Comparison of ENCODE assay signal across 9 mouse cellular contexts in genomic region chr5:118002059-118002458, GRCm38 (mm10). TPM values are rescaled to one million over a fixed set of nuclear protein-coding genes. Genes with fewer than 3 reads are reported as not detected.
DNase-seq lines count a peak whose midpoint lies in the region; ATAC-seq and TF ChIP-seq lines count a peak whose summit lies in the region.
"Had no signal": no experiment of that assay in that cellular context is flagged by ENCODE, and none has a peak within 500 bp of the region (broad histone marks: within the 10 kb centered on the region; RNA-seq: fewer than 3 reads in every experiment).

No protein-coding gene starts in this region.

- peaks cover 11% of the 10 kb centered on the region for H3K4me1 ChIP-seq in heart, embryonic 11.5 days (ENCODE audit: control insufficient read depth, insufficient read depth, low read length)
- no peaks in the 10 kb centered on the region for H3K4me1 ChIP-seq in forebrain, embryonic 12.5 days
- H3K4me1 ChIP-seq in hindbrain, embryonic 12.5 days = no peaks in the 10 kb centered on the region; the same call in 1 of the 2 replicates
- H3K4me1 ChIP-seq in spleen, adult 2 months (ENCODE audit: control insufficient read depth, insufficient read depth, insufficient read length) = no peaks in the 10 kb centered on the region

- 44% methylated on average over 9 of the region's 9 CpGs for WGBS in heart, embryonic 11.5 days (ENCODE audit: insufficient replicate concordance)
- WGBS in forebrain, embryonic 12.5 days = 34% methylated on average over 9 of the region's 9 CpGs
- WGBS in hindbrain, embryonic 12.5 days = 36% methylated on average over 9 of the region's 9 CpGs
- WGBS in spleen, adult 2 months = 51% methylated on average over 9 of the region's 9 CpGs

- no peak overlapping the region for H3K4me3 ChIP-seq in heart, embryonic 11.5 days (ENCODE audit: low read depth, low read length)
- H3K4me3 ChIP-seq in forebrain, embryonic 12.5 days (replicated peaks) = no peak overlapping the region
- no peak overlapping the region for H3K4me3 ChIP-seq in hindbrain, embryonic 12.5 days
- no peak overlapping the region for H3K4me3 ChIP-seq in spleen, adult 2 months (ENCODE audit: extremely low read depth, insufficient read depth, insufficient read length)
- H3K4me3 ChIP-seq: limb, embryonic 15.5 days had no signal

- peak; percentile 96 for DNase-seq in heart, adult 11 months
- DNase-seq in c-Kit-positive CD71-positive TER-119-positive erythroid progenitor cells, embryonic 14.5 days (ENCODE audit: low spot score) = peak; percentile 21
- DNase-seq in left cerebral cortex, adult 18-20 months (ENCODE audit: low spot score in 2 of 2) = peak; percentile 72 to 77
- DNase-seq in mesoderm, embryonic 11.5 days (ENCODE audit: low read depth, low spot score) = peak; percentile 78
- DNase-seq in spleen, adult 2 months (ENCODE audit: low read depth in 1 of 2, low spot score in 2 of 2) = peak in 1 of 2 experiments; percentile 39

- no peak for ATAC-seq in heart, embryonic 11.5 days (replicated peaks; ENCODE audit: insufficient number of reproducible peaks, low FRiP score, low TSS enrichment)
- ATAC-seq in forebrain, embryonic 12.5 days (ENCODE audit: low FRiP score) = peak; percentile 67; the same call in 1 of the 2 replicates
- ATAC-seq in hindbrain, embryonic 12.5 days (ENCODE audit: low FRiP score) = peak; percentile 62

- H3K4me2 ChIP-seq in heart, embryonic 11.5 days = no peak overlapping the region
- H3K4me2 ChIP-seq in forebrain, embryonic 12.5 days = no peak overlapping the region
- no peak overlapping the region for H3K4me2 ChIP-seq in hindbrain, embryonic 12.5 days (replicated peaks)
- H3K4me2 ChIP-seq: limb, embryonic 15.5 days had no signal

- TF ChIP-seq CTCF in spleen, adult 2 months (IDR thresholded peaks at IDR 0.05; ENCODE audit: extremely low read depth, insufficient read depth, insufficient read length, insufficient replicate concordance) = peak; percentile 78; the same call in 1 of the 2 replicates

- peaks cover 34% of the 10 kb centered on the region for H3K36me3 ChIP-seq in heart, embryonic 11.5 days (ENCODE audit: control insufficient read depth, insufficient read depth, low read length)
- peaks cover 98% of the 10 kb centered on the region for H3K36me3 ChIP-seq in forebrain, embryonic 12.5 days (replicated peaks)
- peaks cover 92% of the 10 kb centered on the region for H3K36me3 ChIP-seq in hindbrain, embryonic 12.5 days
- peaks cover 38% of the 10 kb centered on the region for H3K36me3 ChIP-seq in spleen, adult 2 months (ENCODE audit: control insufficient read depth, insufficient read depth, low read length)

- H3K9me3 ChIP-seq in heart, embryonic 11.5 days (replicated peaks; ENCODE audit: control insufficient read depth, low read length) = no peaks in the 10 kb centered on the region
- no peaks in the 10 kb centered on the region for H3K9me3 ChIP-seq in forebrain, embryonic 12.5 days
- H3K9me3 ChIP-seq in hindbrain, embryonic 12.5 days (replicated peaks) = no peaks in the 10 kb centered on the region
- H3K9me3 ChIP-seq: limb, embryonic 15.5 days had no signal

- no peak overlapping the region for H3K9ac ChIP-seq in heart, embryonic 11.5 days (ENCODE audit: low read depth, low read length)
- no peak overlapping the region for H3K9ac ChIP-seq in forebrain, embryonic 12.5 days
- no peak overlapping the region for H3K9ac ChIP-seq in hindbrain, embryonic 12.5 days
- H3K9ac ChIP-seq: limb, embryonic 15.5 days had no signal

- no peak for TF ChIP-seq POLR2A in spleen, adult 2 months (IDR thresholded peaks at IDR 0.05; ENCODE audit: low read depth, low read length)

- H3K27me3 ChIP-seq in heart, embryonic 11.5 days (ENCODE audit: control insufficient read depth, insufficient read depth, low read length) = no peaks in the 10 kb centered on the region
- no peaks in the 10 kb centered on the region for H3K27me3 ChIP-seq in forebrain, embryonic 12.5 days
- no peaks in the 10 kb centered on the region for H3K27me3 ChIP-seq in hindbrain, embryonic 12.5 days
- H3K27me3 ChIP-seq in spleen, adult 2 months (ENCODE audit: control insufficient read depth, insufficient read depth, low read length) = no peaks in the 10 kb centered on the region
- H3K27me3 ChIP-seq: limb, embryonic 15.5 days had no signal

- no peak overlapping the region for H3K27ac ChIP-seq in heart, embryonic 11.5 days (ENCODE audit: low read depth, low read length)
- H3K27ac ChIP-seq in forebrain, embryonic 12.5 days = no peak overlapping the region
- no peak overlapping the region for H3K27ac ChIP-seq in hindbrain, embryonic 12.5 days
- no peak overlapping the region for H3K27ac ChIP-seq in spleen, adult 2 months (ENCODE audit: insufficient read depth, low read length)
- H3K27ac ChIP-seq: limb, embryonic 15.5 days had no signal

RNA-seq across cellular contexts. Expression of gene Tesc, which starts 25.5 kb away (rescaled TPM):
- 17.9 and 21.3 TPM in 2 replicates for polyA plus RNA-seq in heart, embryonic 11.5 days (2014; fragmentation: Nextera tagmentation; extraction: Ambion mirVana)
- 4.7 and 6.3 TPM in 2 replicates for polyA plus RNA-seq in forebrain, embryonic 12.5 days (2016; fragmentation: Nextera tagmentation; extraction: Ambion mirVana)
- 0.53 and 0.56 TPM in 2 replicates for polyA plus RNA-seq in hindbrain, embryonic 12.5 days (2016; fragmentation: Nextera tagmentation; extraction: Ambion mirVana)
- total RNA-seq in left cerebral cortex, adult 18-20 months (2021) = 10 to 100 TPM; 88.5 to 90.3 TPM
- polyA plus RNA-seq in spleen, adult 2 months (2012; rRNA removed) = 17.1 and 21.2 TPM in 2 replicates

RNA-seq across cellular contexts. Expression of gene Fbxo21, which starts 25.5 kb away (rescaled TPM):
- polyA plus RNA-seq in heart, embryonic 11.5 days (2014; fragmentation: Nextera tagmentation; extraction: Ambion mirVana) = 46.2 and 52.8 TPM in 2 replicates
- 149 and 165 TPM in 2 replicates for polyA plus RNA-seq in forebrain, embryonic 12.5 days (2016; fragmentation: Nextera tagmentation; extraction: Ambion mirVana)
- 132 and 133 TPM in 2 replicates for polyA plus RNA-seq in hindbrain, embryonic 12.5 days (2016; fragmentation: Nextera tagmentation; extraction: Ambion mirVana)
- 100 to 1,000 TPM; 127 to 128 TPM for total RNA-seq in left cerebral cortex, adult 18-20 months (2021)
- 15.7 and 20.6 TPM in 2 replicates for polyA plus RNA-seq in spleen, adult 2 months (2012; rRNA removed)
